Mouse (Mus musculus): ENCODE measurements around the gene Bloc1s4. TPM values are rescaled to one million over a fixed set of nuclear protein-coding genes. Genes with fewer than 3 reads are reported as not detected.

Bloc1s4 gene
- polyA plus RNA-seq, 1 experiment from 2014 or later, result 27.0 TPM

- Histone ChIP-seq H3K27ac (ENCODE audit: low read depth, low read length) (peak overlapping the region; percentile 39), H3K36me3 (ENCODE audit: control insufficient read depth, insufficient read depth, low read length) (no peaks in the 10 kb centered on the region), H3K9me3 (ENCODE audit: control insufficient read depth, low read length) (no peaks in the 10 kb centered on the region), H3K4me1 (ENCODE audit: control insufficient read depth, insufficient read depth, low read length) (peaks cover 10% of the 10 kb centered on the region), H3K9ac (replicated peaks; ENCODE audit: low read depth, low read length) (peak overlapping the region; percentile 82), H3K4me3 (ENCODE audit: low read depth, low read length) (peak overlapping the region; percentile 100), H3K4me2 (ENCODE audit: low read depth, low read length) (peak overlapping the region; percentile 98), H3K27me3 (ENCODE audit: control insufficient read depth, insufficient read depth, low read length) (no peaks in the 10 kb centered on the region)
- 3% methylated on average over 76 of the region's 76 CpGs for whole genome bisulfite sequencing
- peak; percentile 72 for ATAC-seq (ENCODE audit: low read depth)
These were observed 485 bp downstream of the Bloc1s4 start for GRCm38 (mm10) chr5:36747794-36748535.

- no peaks in the 10 kb centered on the region for H3K27me3 ChIP-seq (ENCODE audit: control insufficient read depth, insufficient read depth, low read length)
- no peaks in the 10 kb centered on the region for H3K9me3 ChIP-seq (ENCODE audit: control insufficient read depth, low read length)
- H3K4me1 ChIP-seq (ENCODE audit: control insufficient read depth, insufficient read depth, low read length), result peaks cover 10% of the 10 kb centered on the region
- no peak overlapping the region for H3K9ac ChIP-seq (replicated peaks; ENCODE audit: low read depth, low read length)
- peak overlapping the region; percentile 98 for H3K4me2 ChIP-seq (ENCODE audit: low read depth, low read length)
- no peak for ATAC-seq (ENCODE audit: low read depth)
- H3K27ac ChIP-seq (ENCODE audit: low read depth, low read length), result no peak overlapping the region
- 87% methylated on average over 7 of the region's 7 CpGs for WGBS
- peak overlapping the region; percentile 100; the same call in 1 of the 2 replicates for H3K4me3 ChIP-seq (ENCODE audit: low read depth, low read length)
- H3K36me3 ChIP-seq (ENCODE audit: control insufficient read depth, insufficient read depth, low read length), result no peaks in the 10 kb centered on the region
These were observed 1.4 kb downstream of the Bloc1s4 start for GRCm38 (mm10) chr5:36747071-36747470.

- ATAC-seq (ENCODE audit: low read depth), result no peak
- Histone ChIP-seq H3K9ac (replicated peaks; ENCODE audit: low read depth, low read length) (no peak overlapping the region), H3K4me1 (ENCODE audit: control insufficient read depth, insufficient read depth, low read length) (peaks cover 7% of the 10 kb centered on the region), H3K36me3 (ENCODE audit: control insufficient read depth, insufficient read depth, low read length) (no peaks in the 10 kb centered on the region), H3K4me2 (ENCODE audit: low read depth, low read length) (no peak overlapping the region), H3K4me3 (ENCODE audit: low read depth, low read length) (no peak overlapping the region), H3K27ac (ENCODE audit: low read depth, low read length) (no peak overlapping the region), H3K27me3 (ENCODE audit: control insufficient read depth, insufficient read depth, low read length) (no peaks in the 10 kb centered on the region), H3K9me3 (ENCODE audit: control insufficient read depth, low read length) (no peaks in the 10 kb centered on the region)
- 42% methylated on average over 16 of the region's 16 CpGs for WGBS
These were observed 6.2 kb downstream of the Bloc1s4 start for GRCm38 (mm10) chr5:36742126-36742848.

GRCm38 (mm10) chr5:36739829-36740228 lies 8.6 kb downstream of the Bloc1s4 start:
- Histone ChIP-seq H3K27ac (ENCODE audit: low read depth, low read length) (no peak overlapping the region), H3K27me3 (ENCODE audit: control insufficient read depth, insufficient read depth, low read length) (no peaks in the 10 kb centered on the region), H3K4me1 (ENCODE audit: control insufficient read depth, insufficient read depth, low read length) (no peaks in the 10 kb centered on the region), H3K4me2 (ENCODE audit: low read depth, low read length) (no peak overlapping the region), H3K9me3 (ENCODE audit: control insufficient read depth, low read length) (no peaks in the 10 kb centered on the region), H3K36me3 (ENCODE audit: control insufficient read depth, insufficient read depth, low read length) (no peaks in the 10 kb centered on the region), H3K4me3 (ENCODE audit: low read depth, low read length) (no peak overlapping the region), H3K9ac (replicated peaks; ENCODE audit: low read depth, low read length) (no peak overlapping the region)
- WGBS, result 76% methylated on average over 4 of the region's 4 CpGs
- ATAC-seq (ENCODE audit: low read depth), result no peak

- Histone ChIP-seq H3K27ac (ENCODE audit: low read depth, low read length) (no peak overlapping the region; the same call in 1 of the 2 replicates), H3K4me3 (ENCODE audit: low read depth, low read length) (no peak overlapping the region), H3K9ac (replicated peaks; ENCODE audit: low read depth, low read length) (no peak overlapping the region), H3K4me1 (ENCODE audit: control insufficient read depth, insufficient read depth, low read length) (no peaks in the 10 kb centered on the region), H3K27me3 (ENCODE audit: control insufficient read depth, insufficient read depth, low read length) (no peaks in the 10 kb centered on the region), H3K36me3 (ENCODE audit: control insufficient read depth, insufficient read depth, low read length) (no peaks in the 10 kb centered on the region), H3K4me2 (ENCODE audit: low read depth, low read length) (no peak overlapping the region), H3K9me3 (ENCODE audit: control insufficient read depth, low read length) (no peaks in the 10 kb centered on the region)
- ATAC-seq (ENCODE audit: low read depth), result peak; percentile 65
- 71% methylated on average over 16 of the region's 16 CpGs for WGBS
These were observed 9.4 kb downstream of the Bloc1s4 start for GRCm38 (mm10) chr5:36738799-36739615.

- Histone ChIP-seq H3K9me3 (ENCODE audit: control insufficient read depth, low read length) (no peaks in the 10 kb centered on the region), H3K36me3 (ENCODE audit: control insufficient read depth, insufficient read depth, low read length) (no peaks in the 10 kb centered on the region), H3K9ac (replicated peaks; ENCODE audit: low read depth, low read length) (no peak overlapping the region), H3K4me3 (ENCODE audit: low read depth, low read length) (no peak overlapping the region), H3K27me3 (ENCODE audit: control insufficient read depth, insufficient read depth, low read length) (no peaks in the 10 kb centered on the region), H3K27ac (ENCODE audit: low read depth, low read length) (no peak overlapping the region), H3K4me1 (ENCODE audit: control insufficient read depth, insufficient read depth, low read length) (no peaks in the 10 kb centered on the region), H3K4me2 (ENCODE audit: low read depth, low read length) (no peak overlapping the region)
- no peak for ATAC-seq (ENCODE audit: low read depth)
- WGBS, result 60% methylated on average over 4 of the region's 4 CpGs
These were observed 10.7 kb downstream of the Bloc1s4 start for GRCm38 (mm10) chr5:36737765-36738164.

GRCm38 (mm10) chr5:36736009-36736408 lies 12.4 kb downstream of the Bloc1s4 start:
- Histone ChIP-seq H3K4me1 (ENCODE audit: control insufficient read depth, insufficient read depth, low read length) (no peaks in the 10 kb centered on the region), H3K27ac (ENCODE audit: low read depth, low read length) (no peak overlapping the region), H3K4me2 (ENCODE audit: low read depth, low read length) (no peak overlapping the region), H3K27me3 (ENCODE audit: control insufficient read depth, insufficient read depth, low read length) (no peaks in the 10 kb centered on the region), H3K36me3 (ENCODE audit: control insufficient read depth, insufficient read depth, low read length) (no peaks in the 10 kb centered on the region), H3K4me3 (ENCODE audit: low read depth, low read length) (no peak overlapping the region), H3K9me3 (ENCODE audit: control insufficient read depth, low read length) (no peaks in the 10 kb centered on the region), H3K9ac (replicated peaks; ENCODE audit: low read depth, low read length) (no peak overlapping the region)
- ATAC-seq (ENCODE audit: low read depth), result no peak
- WGBS, result 82% methylated on average over 8 of the region's 8 CpGs

- 89% methylated on average over 6 of the region's 6 CpGs for WGBS
- Histone ChIP-seq H3K27ac (ENCODE audit: low read depth, low read length) (no peak overlapping the region), H3K36me3 (ENCODE audit: control insufficient read depth, insufficient read depth, low read length) (no peaks in the 10 kb centered on the region), H3K9me3 (ENCODE audit: control insufficient read depth, low read length) (no peaks in the 10 kb centered on the region), H3K4me1 (ENCODE audit: control insufficient read depth, insufficient read depth, low read length) (no peaks in the 10 kb centered on the region), H3K27me3 (ENCODE audit: control insufficient read depth, insufficient read depth, low read length) (no peaks in the 10 kb centered on the region), H3K4me3 (ENCODE audit: low read depth, low read length) (no peak overlapping the region), H3K4me2 (ENCODE audit: low read depth, low read length) (no peak overlapping the region), H3K9ac (replicated peaks; ENCODE audit: low read depth, low read length) (no peak overlapping the region)
- no peak for ATAC-seq (ENCODE audit: low read depth)
These were observed 13.3 kb downstream of the Bloc1s4 start for GRCm38 (mm10) chr5:36735106-36735505.
